Mouse (Mus musculus) embryo, embryonic 10.5 days (tissue): ENCODE data around the gene Gm20604.
A peak's percentile ranks its signal among the peaks of the same experiment; 100 is the strongest.

Experiments
- DNase-seq: peaks from one replicate; pipeline ENCODE4 v3.0.0-alpha.2; 2015; ENCODE audit warnings: low spot score

The Gm20604 gene

DNA sequence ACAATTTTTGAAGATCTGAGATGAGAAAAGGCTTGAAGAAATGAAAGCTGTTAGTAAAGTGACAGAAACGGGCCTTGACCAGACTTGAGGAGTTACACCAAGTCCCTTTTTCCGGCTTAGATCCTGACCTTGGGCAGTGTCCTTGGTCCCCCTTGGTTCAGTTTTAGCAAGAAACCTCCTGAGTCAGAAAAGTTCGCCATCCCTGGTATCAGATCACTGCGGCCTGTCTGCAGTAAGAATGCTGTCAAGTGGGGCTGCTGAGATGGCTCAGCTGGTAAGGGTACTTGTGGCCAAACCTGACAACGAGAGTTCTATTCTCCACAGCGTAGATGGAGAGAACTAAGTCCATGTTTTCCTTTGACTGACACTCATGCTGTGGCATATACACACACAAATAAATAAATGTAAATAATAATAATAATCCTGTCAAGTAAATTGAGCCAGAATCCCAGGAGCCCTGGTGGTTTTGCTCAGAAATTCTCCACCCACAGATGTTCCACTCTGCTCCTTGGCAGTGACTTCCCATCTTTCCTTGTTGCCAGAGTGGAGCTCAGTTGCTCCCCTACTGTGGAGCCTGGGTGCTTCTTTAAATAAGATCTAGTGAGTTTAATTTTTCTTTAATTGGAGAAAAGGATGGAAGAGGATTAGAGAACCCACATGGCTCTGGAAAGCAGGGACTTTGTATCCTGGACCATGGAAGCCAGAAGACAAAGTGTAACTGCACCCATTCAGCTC is 52.4 kb downstream of the Gm20604 start:
- DNase-seq, result no peak

DNA sequence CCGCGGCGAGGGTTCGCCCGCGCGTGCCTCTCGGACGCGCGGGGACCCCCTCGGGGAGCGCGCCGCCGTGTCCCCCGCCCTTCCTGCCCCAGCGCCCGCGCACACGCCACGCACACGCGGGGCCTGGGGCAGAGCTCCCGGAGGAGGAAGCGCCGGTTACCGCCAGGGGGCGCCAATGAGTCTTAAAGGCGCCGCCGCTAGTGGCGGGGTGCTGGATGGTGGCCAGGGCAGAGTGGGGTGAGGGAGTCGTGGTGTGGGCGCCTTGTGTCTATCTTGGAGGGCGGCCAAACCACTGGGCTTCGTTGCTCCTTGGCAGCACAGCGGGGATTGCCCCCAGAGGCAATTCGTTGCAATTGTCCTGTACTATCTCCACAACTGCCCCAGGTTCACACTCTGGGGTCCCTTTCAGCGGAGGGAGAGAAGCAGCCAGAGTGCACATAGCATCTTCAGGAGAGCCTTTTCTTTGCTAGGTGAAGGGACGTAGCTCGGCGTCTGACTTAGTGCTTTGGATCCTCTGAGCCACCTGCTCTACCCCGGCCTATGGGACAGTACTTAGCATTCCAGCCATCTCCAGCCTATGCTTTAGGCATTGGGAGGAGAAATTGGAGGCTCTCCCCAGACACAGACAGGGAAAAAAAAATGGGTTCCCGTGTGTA is 53.1 kb downstream of the Gm20604 start:
- peak; percentile 82 for DNase-seq

DNA sequence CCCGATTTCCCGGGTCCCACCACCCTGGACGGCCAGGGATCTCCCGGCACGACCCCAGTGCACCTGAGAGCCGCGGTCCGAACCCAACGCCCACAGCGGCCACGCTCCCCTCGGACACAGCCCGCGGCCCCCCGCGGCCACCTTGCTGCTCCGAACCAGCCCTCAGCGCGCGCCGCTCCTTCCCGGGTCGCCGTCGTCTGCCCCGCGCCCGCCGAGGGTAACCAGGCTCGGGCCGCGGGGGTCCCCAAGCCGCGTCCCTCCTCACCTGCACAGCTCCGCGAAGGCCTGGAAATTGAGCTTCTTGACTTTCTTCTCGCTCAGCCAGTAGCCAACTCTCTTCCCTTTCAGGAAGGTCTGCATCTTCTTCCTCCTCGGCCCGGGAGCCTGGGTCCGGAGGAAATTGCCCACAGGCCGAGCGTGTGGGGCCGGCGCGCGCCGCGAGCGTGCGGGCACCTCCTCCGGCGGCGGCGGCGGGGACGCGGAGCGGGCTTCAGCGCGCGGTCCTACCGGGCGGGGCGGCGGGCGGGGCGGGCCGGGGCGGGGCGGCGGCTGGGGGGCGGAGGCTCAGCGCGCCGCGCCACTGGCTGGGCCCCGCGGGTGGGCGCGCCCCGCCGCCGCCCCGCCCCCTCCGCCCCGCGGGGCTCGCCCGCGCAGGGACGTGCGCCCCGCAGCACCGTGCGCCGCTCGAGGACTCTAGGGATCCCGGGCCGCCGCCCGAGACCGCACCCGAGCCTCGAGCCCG is 53.8 kb downstream of the Gm20604 start, which contains the start of gene Itpk1:
TSS of gene Itpk1 (minus strand) at position 474 of the 742 bp plus-strand sequence.
- DNase-seq, result peak; percentile 63

- peak; percentile 30 for DNase-seq
These were observed 54.5 kb downstream of the Gm20604 start for GRCm38 (mm10) chr12:102703921-102704408.

DNA sequence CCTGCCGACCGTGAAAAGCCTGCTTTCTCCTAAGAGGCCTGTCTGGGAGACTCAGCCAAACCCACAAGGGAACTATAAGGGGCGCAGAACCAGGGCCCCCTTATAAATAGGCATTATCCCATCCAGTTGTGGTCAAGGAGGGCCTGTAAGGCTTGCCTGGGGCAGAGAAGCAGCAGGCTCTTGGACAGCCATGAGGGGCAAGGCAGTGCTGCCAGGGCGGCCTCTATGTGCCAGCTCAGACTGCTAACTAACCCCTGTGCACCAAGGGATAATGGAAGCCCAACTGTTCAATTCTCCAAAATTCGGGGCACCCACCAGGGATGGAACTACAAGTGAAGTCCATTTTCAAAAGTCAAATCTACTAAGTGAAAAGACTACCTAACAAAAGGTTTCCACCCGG is 55.0 kb downstream of the Gm20604 start:
- no peak for DNase-seq

GRCm38 (mm10) chr12:102703111-102703412 is 55.4 kb downstream of the Gm20604 start:
- DNase-seq, result peak; percentile 63

- peak; percentile 94 for DNase-seq
These were observed 55.9 kb downstream of the Gm20604 start for GRCm38 (mm10) chr12:102702356-102703110.

DNA sequence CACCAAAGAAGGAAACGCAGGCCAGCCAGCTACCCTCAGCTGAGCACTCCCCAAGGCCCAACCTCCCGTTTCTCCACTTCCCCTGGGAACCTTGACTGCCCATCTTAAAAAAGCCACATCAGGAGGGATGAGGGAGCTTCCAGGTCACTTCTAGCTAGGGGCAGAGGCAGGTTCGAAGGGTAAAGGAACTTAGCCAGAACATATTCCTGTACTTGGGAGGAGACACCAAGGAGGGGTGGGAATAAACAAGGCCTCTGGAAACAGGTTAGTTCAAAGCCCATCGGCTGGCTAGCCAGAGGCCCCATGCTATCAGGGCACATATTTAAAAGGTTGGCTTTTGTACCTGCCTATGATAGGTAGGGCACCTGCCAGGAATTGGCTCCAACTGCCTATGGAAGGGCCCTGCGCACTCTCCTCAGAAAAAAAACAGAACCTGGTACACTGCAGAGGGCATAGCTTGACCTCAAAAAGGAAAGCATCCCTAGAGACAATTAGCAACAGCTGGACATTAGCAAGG is 56.7 kb downstream of the Gm20604 start:
- DNase-seq, result no peak

DNA sequence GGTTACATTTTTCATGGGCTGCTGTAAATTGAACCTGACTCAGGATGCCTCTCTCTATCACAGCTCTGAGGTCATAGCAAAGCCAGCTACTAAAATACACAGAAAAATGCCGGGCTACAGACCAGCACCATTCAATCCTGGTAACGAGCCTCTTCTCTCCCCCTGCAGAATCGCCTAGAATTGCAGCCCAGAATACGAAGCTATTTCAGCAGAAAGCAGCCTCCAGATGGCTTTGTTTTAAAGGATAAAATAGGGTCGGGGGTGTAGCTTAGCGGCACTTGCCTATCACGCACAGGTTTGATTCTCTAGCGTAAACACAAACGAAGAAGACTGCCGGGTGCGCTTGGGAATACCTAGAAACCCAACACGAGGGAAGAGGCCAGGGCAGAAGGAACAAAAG is 58.0 kb downstream of the Gm20604 start:
- no peak for DNase-seq

GRCm38 (mm10) chr12:102699156-102699555 is 59.3 kb downstream of the Gm20604 start:
- no peak for DNase-seq

GRCm38 (mm10) chr12:102698089-102698684 is 60.3 kb downstream of the Gm20604 start:
- peak; percentile 68 for DNase-seq

GRCm38 (mm10) chr12:102697381-102697780 is 61.1 kb downstream of the Gm20604 start:
- DNase-seq, result no peak

GRCm38 (mm10) chr12:102696635-102697354 is 61.7 kb downstream of the Gm20604 start:
- no peak for DNase-seq

- DNase-seq, result no peak
These were observed 62.9 kb downstream of the Gm20604 start for GRCm38 (mm10) chr12:102695369-102696239.

- no peak for DNase-seq
These were observed 66.7 kb downstream of the Gm20604 start for GRCm38 (mm10) chr12:102691761-102692160.
